Mouse (Mus musculus): ENCODE results near the gene Necab2. TPM values are rescaled to one million over a fixed set of nuclear protein-coding genes. Genes with fewer than 3 reads are reported as not detected.

Gene Necab2
- polyA plus RNA-seq, 1 experiment from 2014 or later: 65.7 TPM

DNA sequence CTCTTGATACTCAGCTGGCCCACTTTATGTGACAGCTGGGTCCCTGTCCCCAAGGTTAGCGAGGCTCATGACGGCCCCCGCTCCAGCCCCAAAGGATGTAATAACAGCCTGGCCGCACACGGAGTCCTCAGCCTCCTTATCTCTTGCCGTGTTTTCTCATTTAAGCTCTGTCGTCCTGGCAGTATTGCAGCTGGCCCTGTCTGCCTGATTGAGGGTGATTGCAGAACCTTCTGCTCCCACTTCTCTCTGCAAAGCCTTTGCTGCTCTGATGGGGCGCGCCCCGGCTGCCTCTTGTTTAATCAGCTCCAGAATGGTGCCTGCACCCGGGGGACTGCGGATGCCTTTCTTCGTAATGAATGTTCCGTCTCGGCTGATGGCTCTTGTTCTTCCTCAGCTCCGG, 13.2 kb downstream of the Necab2 start:
- H3K9me3 ChIP-seq (replicated peaks; ENCODE audit: control insufficient read depth, low read length, poor library complexity, severe bottlenecking): no peaks in the 10 kb centered on the region
- WGBS: 22% methylated on average over 16 of the region's 16 CpGs
- H3K27me3 ChIP-seq (ENCODE audit: control insufficient read depth, insufficient read depth, low read depth, low read length): no peaks in the 10 kb centered on the region
- H3K27ac ChIP-seq (ENCODE audit: low read length): peak overlapping the region; percentile 66
- H3K9ac ChIP-seq (ENCODE audit: low read depth, low read length): no peak overlapping the region
- 0 out of 2 replicates have a peak, but pooled peaks have one; percentile 29 for ATAC-seq
- H3K4me2 ChIP-seq (ENCODE audit: low read length): 0 out of 2 replicates have a peak overlapping the region, but pooled peaks have one; percentile 10
- no peak overlapping the region for H3K4me3 ChIP-seq (ENCODE audit: low read depth, low read length)
- peaks cover 11% of the 10 kb centered on the region for H3K4me1 ChIP-seq (ENCODE audit: control insufficient read depth, insufficient read depth, low read length)
- no peaks in the 10 kb centered on the region for H3K36me3 ChIP-seq (ENCODE audit: control insufficient read depth, insufficient read depth, low read length)

DNA sequence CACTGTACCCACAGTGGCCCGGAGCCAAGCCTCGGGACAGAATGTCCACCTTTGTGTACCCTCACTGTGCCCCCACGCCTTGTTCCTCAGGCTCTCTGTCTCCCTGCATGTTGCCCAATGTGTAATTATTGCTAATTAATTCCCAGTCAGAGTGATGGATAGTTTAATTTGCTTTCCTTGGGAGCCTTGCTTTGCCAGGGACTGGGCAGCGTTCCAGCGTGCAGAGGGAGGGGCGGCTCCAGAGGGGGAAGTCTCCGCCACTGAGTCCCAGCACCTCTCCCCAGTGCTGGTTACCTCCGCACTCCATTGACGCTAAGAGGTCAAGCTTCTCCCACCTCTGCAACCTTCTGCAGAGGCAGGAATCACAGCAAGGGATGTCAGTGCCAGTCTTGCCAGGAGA, 14.8 kb downstream of the Necab2 start:
- no peak overlapping the region for H3K4me2 ChIP-seq (ENCODE audit: low read length)
- no peak overlapping the region for H3K27ac ChIP-seq (ENCODE audit: low read length)
- H3K9me3 ChIP-seq (replicated peaks; ENCODE audit: control insufficient read depth, low read length, poor library complexity, severe bottlenecking): no peaks in the 10 kb centered on the region
- no peak for ATAC-seq
- no peaks in the 10 kb centered on the region for H3K36me3 ChIP-seq (ENCODE audit: control insufficient read depth, insufficient read depth, low read length)
- WGBS: 53% methylated on average over 9 of the region's 9 CpGs
- H3K9ac ChIP-seq (ENCODE audit: low read depth, low read length): no peak overlapping the region
- H3K4me3 ChIP-seq (ENCODE audit: low read depth, low read length): no peak overlapping the region
- peaks cover 3% of the 10 kb centered on the region for H3K27me3 ChIP-seq (ENCODE audit: control insufficient read depth, insufficient read depth, low read depth, low read length)
- peaks cover 27% of the 10 kb centered on the region for H3K4me1 ChIP-seq (ENCODE audit: control insufficient read depth, insufficient read depth, low read length)

GRCm38 (mm10) chr8:119463709-119464108, 17.2 kb downstream of the Necab2 start:
- Histone ChIP-seq H3K27ac (ENCODE audit: low read length) (no peak overlapping the region), H3K4me2 (ENCODE audit: low read length) (no peak overlapping the region), H3K9me3 (replicated peaks; ENCODE audit: control insufficient read depth, low read length, poor library complexity, severe bottlenecking) (no peaks in the 10 kb centered on the region), H3K4me1 (ENCODE audit: control insufficient read depth, insufficient read depth, low read length) (peaks cover 33% of the 10 kb centered on the region), H3K9ac (ENCODE audit: low read depth, low read length) (no peak overlapping the region), H3K4me3 (ENCODE audit: low read depth, low read length) (no peak overlapping the region), H3K27me3 (ENCODE audit: control insufficient read depth, insufficient read depth, low read depth, low read length) (peaks cover 3% of the 10 kb centered on the region), H3K36me3 (ENCODE audit: control insufficient read depth, insufficient read depth, low read length) (no peaks in the 10 kb centered on the region)
- ATAC-seq: no peak
- 30% methylated on average over 7 of the region's 7 CpGs for WGBS

- Histone ChIP-seq H3K27ac (ENCODE audit: low read length) (peak overlapping the region; percentile 67), H3K4me2 (ENCODE audit: low read length) (peak overlapping the region; percentile 50), H3K27me3 (ENCODE audit: control insufficient read depth, insufficient read depth, low read depth, low read length) (peaks cover 3% of the 10 kb centered on the region), H3K9me3 (replicated peaks; ENCODE audit: control insufficient read depth, low read length, poor library complexity, severe bottlenecking) (no peaks in the 10 kb centered on the region), H3K36me3 (ENCODE audit: control insufficient read depth, insufficient read depth, low read length) (no peaks in the 10 kb centered on the region), H3K4me3 (ENCODE audit: low read depth, low read length) (no peak overlapping the region), H3K9ac (ENCODE audit: low read depth, low read length) (no peak overlapping the region), H3K4me1 (ENCODE audit: control insufficient read depth, insufficient read depth, low read length) (peaks cover 24% of the 10 kb centered on the region)
- peak; percentile 80 for ATAC-seq
- WGBS: 2% methylated on average over 18 of the region's 18 CpGs
Observed at GRCm38 (mm10) chr8:119466105-119466504, 19.6 kb downstream of the Necab2 start.

DNA sequence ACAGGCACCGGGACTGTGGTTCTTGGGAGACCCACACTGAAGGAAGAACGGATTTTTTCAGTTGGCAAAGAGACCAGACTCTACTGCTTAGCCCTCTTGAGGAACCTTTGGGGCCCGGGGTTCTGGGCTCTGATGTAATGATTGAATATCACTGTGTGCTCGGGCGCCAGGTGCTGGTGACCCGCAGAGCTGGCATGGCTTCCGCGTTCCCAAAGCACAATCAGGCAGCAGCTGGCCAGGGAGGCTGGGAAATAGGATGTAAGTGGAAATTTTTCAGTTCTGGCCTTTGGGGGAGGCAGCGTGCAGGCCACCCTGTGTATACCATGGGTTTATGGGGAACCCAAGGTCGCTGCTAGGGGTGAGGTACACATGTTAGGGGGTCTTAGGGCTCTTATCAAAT, 20.3 kb downstream of the Necab2 start:
- WGBS: 60% methylated on average over 10 of the region's 10 CpGs
- Histone ChIP-seq H3K27me3 (ENCODE audit: control insufficient read depth, insufficient read depth, low read depth, low read length) (peaks cover 3% of the 10 kb centered on the region), H3K9ac (ENCODE audit: low read depth, low read length) (0 out of 2 replicates have a peak overlapping the region, but pooled peaks have one; percentile 20), H3K4me3 (ENCODE audit: low read depth, low read length) (no peak overlapping the region), H3K4me1 (ENCODE audit: control insufficient read depth, insufficient read depth, low read length) (peaks cover 22% of the 10 kb centered on the region), H3K4me2 (ENCODE audit: low read length) (no peak overlapping the region; the same call in 1 of the 2 replicates), H3K27ac (ENCODE audit: low read length) (peak overlapping the region; percentile 67), H3K36me3 (ENCODE audit: control insufficient read depth, insufficient read depth, low read length) (no peaks in the 10 kb centered on the region), H3K9me3 (replicated peaks; ENCODE audit: control insufficient read depth, low read length, poor library complexity, severe bottlenecking) (no peaks in the 10 kb centered on the region)
- no peak for ATAC-seq

- 90% methylated on average over 8 of the region's 8 CpGs for WGBS
- Histone ChIP-seq H3K9ac (ENCODE audit: low read depth, low read length) (no peak overlapping the region), H3K4me2 (ENCODE audit: low read length) (no peak overlapping the region), H3K27me3 (ENCODE audit: control insufficient read depth, insufficient read depth, low read depth, low read length) (peaks cover 3% of the 10 kb centered on the region), H3K36me3 (ENCODE audit: control insufficient read depth, insufficient read depth, low read length) (no peaks in the 10 kb centered on the region), H3K4me3 (ENCODE audit: low read depth, low read length) (no peak overlapping the region), H3K4me1 (ENCODE audit: control insufficient read depth, insufficient read depth, low read length) (peaks cover 22% of the 10 kb centered on the region), H3K9me3 (replicated peaks; ENCODE audit: control insufficient read depth, low read length, poor library complexity, severe bottlenecking) (no peaks in the 10 kb centered on the region), H3K27ac (ENCODE audit: low read length) (no peak overlapping the region)
- no peak for ATAC-seq
Observed at GRCm38 (mm10) chr8:119468091-119468490, 21.6 kb downstream of the Necab2 start.

- H3K36me3 ChIP-seq (ENCODE audit: control insufficient read depth, insufficient read depth, low read length): no peaks in the 10 kb centered on the region
- H3K27me3 ChIP-seq (ENCODE audit: control insufficient read depth, insufficient read depth, low read depth, low read length): no peaks in the 10 kb centered on the region
- no peak overlapping the region for H3K27ac ChIP-seq (ENCODE audit: low read length)
- no peak for ATAC-seq
- no peaks in the 10 kb centered on the region for H3K9me3 ChIP-seq (replicated peaks; ENCODE audit: control insufficient read depth, low read length, poor library complexity, severe bottlenecking)
- H3K4me3 ChIP-seq (ENCODE audit: low read depth, low read length): no peak overlapping the region
- H3K4me2 ChIP-seq (ENCODE audit: low read length): no peak overlapping the region
- 25% methylated on average over 5 of the region's 5 CpGs for whole genome bisulfite sequencing
- no peaks in the 10 kb centered on the region for H3K4me1 ChIP-seq (ENCODE audit: control insufficient read depth, insufficient read depth, low read length)
- H3K9ac ChIP-seq (ENCODE audit: low read depth, low read length): no peak overlapping the region
Observed at GRCm38 (mm10) chr8:119478684-119479083, 32.2 kb downstream of the Necab2 start.

DNA sequence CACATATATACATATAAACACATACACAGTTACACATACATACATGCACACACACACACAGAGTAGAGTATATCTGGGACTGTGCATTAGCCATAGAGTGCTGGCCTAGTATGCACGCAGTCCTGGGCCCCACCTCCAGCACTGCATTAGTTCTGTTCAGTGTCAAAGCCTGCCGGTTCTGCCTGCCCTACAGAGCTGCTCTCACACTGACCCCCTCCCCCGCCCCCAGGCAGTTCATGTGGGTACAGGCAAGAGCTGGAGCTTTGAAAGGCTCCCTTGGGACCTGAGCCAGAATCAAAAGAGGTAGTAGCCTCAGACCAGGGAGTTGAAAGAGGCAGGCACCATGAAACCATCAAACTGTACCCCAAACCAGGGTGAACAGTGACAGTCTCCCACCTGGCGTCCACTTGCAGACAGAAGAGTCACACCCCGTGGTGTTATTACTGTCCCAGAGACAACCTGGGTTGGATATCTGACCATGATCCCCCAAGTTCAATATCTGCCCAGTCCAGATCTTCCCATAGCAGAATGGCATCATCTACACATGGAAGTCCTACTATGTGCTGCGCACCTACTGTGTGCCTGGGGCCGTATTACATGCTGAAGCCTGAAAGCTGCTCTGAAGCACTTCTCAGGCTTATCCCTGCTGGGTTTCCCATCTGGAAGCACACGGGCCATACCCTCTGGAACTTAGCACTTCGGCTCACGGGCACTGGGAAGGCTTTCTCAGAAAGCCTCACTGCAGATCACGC, 37.8 kb downstream of the Necab2 start:
- 86% methylated on average over 11 of the region's 11 CpGs for WGBS
- no peak overlapping the region for H3K4me3 ChIP-seq (ENCODE audit: low read depth, low read length)
- no peak overlapping the region for H3K9ac ChIP-seq (ENCODE audit: low read depth, low read length)
- H3K27ac ChIP-seq (ENCODE audit: low read length): no peak overlapping the region
- no peak for ATAC-seq
- H3K4me1 ChIP-seq (ENCODE audit: control insufficient read depth, insufficient read depth, low read length): no peaks in the 10 kb centered on the region
- H3K9me3 ChIP-seq (replicated peaks; ENCODE audit: control insufficient read depth, low read length, poor library complexity, severe bottlenecking): no peaks in the 10 kb centered on the region
- H3K4me2 ChIP-seq (ENCODE audit: low read length): no peak overlapping the region
- H3K27me3 ChIP-seq (ENCODE audit: control insufficient read depth, insufficient read depth, low read depth, low read length): no peaks in the 10 kb centered on the region
- H3K36me3 ChIP-seq (ENCODE audit: control insufficient read depth, insufficient read depth, low read length): no peaks in the 10 kb centered on the region

DNA sequence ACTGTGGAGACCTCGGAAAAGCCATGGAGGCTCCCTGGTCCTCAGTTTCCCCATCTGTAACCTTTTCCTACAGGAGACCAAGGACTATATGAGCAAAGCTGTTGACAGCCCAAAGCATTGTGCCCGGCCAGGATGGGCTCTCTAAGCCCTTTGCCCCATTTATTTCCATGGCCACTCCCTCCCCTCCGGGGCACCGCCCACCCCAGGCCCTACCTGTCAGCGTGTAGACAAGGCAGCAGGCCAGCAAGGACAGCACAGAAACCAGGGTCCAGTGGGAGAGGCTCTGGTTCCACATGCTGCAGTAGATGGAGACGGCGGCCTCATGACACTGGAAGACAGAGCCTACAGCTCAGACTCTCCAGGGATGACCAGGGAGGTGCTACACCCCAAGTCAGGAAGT, 40.6 kb downstream of the Necab2 start:
- H3K9ac ChIP-seq (ENCODE audit: low read depth, low read length): no peak overlapping the region
- no peaks in the 10 kb centered on the region for H3K27me3 ChIP-seq (ENCODE audit: control insufficient read depth, insufficient read depth, low read depth, low read length)
- H3K4me2 ChIP-seq (ENCODE audit: low read length): no peak overlapping the region
- WGBS: 78% methylated on average over 7 of the region's 7 CpGs
- no peak for ATAC-seq
- H3K27ac ChIP-seq (ENCODE audit: low read length): no peak overlapping the region
- no peak overlapping the region for H3K4me3 ChIP-seq (ENCODE audit: low read depth, low read length)
- peaks cover 6% of the 10 kb centered on the region for H3K4me1 ChIP-seq (ENCODE audit: control insufficient read depth, insufficient read depth, low read length)
- no peaks in the 10 kb centered on the region for H3K36me3 ChIP-seq (ENCODE audit: control insufficient read depth, insufficient read depth, low read length)
- no peaks in the 10 kb centered on the region for H3K9me3 ChIP-seq (replicated peaks; ENCODE audit: control insufficient read depth, low read length, poor library complexity, severe bottlenecking)

Measured in midbrain, embryonic 16.5 days (tissue).